Mouse (Mus musculus) spleen, adult 2 months (tissue): Measurements from ENCODE around the gene Adam17. TPM values are rescaled to one million over a fixed set of nuclear protein-coding genes. Genes with fewer than 3 reads are reported as not detected.
"Not testable (repeated sequence)": the region's sequence is repeated elsewhere in the genome, so short reads cannot be mapped to it uniquely, and the experiment has no call there.

Source experiments
- DNase-seq, 2 experiments: peaks; one replicate each; pipeline versions ENCODE4 v3.0.0 to v3.0.0-alpha.2; 2012 to 2021; ENCODE audit warnings: low spot score in 2 of 2, low read depth in 1 of 2
- H3K27ac ChIP-seq: fragments of 200-500 bp; 2 replicates; pipeline ENCODE4 v1.5.1; 2012; ENCODE audit warnings: low read length, inconsistent platforms; ENCODE audit not compliant: insufficient read depth
- H3K27me3 ChIP-seq: fragments of 200-500 bp; 2 replicates; pipeline ENCODE4 v1.6.1; 2012; ENCODE audit warnings: mild to moderate bottlenecking, moderate library complexity, low read length, inconsistent platforms; ENCODE audit not compliant: control insufficient read depth, insufficient read depth
- H3K36me3 ChIP-seq: fragments of 200-500 bp; 2 replicates; pipeline ENCODE4 v1.6.1; 2012; ENCODE audit warnings: mild to moderate bottlenecking, low read length, inconsistent platforms; ENCODE audit not compliant: control insufficient read depth, insufficient read depth
- H3K4me1 ChIP-seq: fragments of 200-500 bp; 2 replicates; pipeline ENCODE4 v1.6.1; 2011; ENCODE audit warnings: inconsistent platforms; ENCODE audit not compliant: control insufficient read depth, insufficient read depth, insufficient read length
- H3K4me3 ChIP-seq: fragments of 200-500 bp; 2 replicates; pipeline ENCODE4 v1.5.1; 2011; ENCODE audit warnings: mild to moderate bottlenecking, inconsistent platforms; ENCODE audit not compliant: insufficient read depth, insufficient read length; ENCODE audit errors: extremely low read depth
- CTCF ChIP-seq: fragments of 200-500 bp; IDR thresholded peaks from 2 replicates; pipeline ENCODE4 v1.5.1; 2011; ENCODE audit warnings: mild to moderate bottlenecking, inconsistent platforms; ENCODE audit not compliant: insufficient read depth, insufficient read length, insufficient replicate concordance; ENCODE audit errors: extremely low read depth
- POLR2A ChIP-seq: fragments of 200-500 bp; IDR thresholded peaks from 2 replicates; pipeline ENCODE4 v1.6.1; 2011; ENCODE audit warnings: low read depth, low read length, inconsistent platforms
- WGBS: fragments of 180-500 bp; shearing (Covaris S2); methylation state at CpG from one replicate; pipeline ENCODE4 v1.1.7; 2018; 5-methylcytosine and 5-hydroxymethylcytosine counted together
- polyA plus RNA-seq: library from polyadenylated mRNA; depleted of rRNA; stranded (reverse); fragments of >200 nt; gene quantifications from 2 replicates; pipeline ENCODE4 v1.2.3, GENCODE M21; 2012

The Adam17 gene
- polyA plus RNA-seq, 1 experiment, result 20.3 TPM

- 62% methylated on average over 3 of the region's 3 CpGs for WGBS
Observed at GRCm38 (mm10) chr12:21409651-21410050, 36.2 kb upstream of the Adam17 start.

DNA sequence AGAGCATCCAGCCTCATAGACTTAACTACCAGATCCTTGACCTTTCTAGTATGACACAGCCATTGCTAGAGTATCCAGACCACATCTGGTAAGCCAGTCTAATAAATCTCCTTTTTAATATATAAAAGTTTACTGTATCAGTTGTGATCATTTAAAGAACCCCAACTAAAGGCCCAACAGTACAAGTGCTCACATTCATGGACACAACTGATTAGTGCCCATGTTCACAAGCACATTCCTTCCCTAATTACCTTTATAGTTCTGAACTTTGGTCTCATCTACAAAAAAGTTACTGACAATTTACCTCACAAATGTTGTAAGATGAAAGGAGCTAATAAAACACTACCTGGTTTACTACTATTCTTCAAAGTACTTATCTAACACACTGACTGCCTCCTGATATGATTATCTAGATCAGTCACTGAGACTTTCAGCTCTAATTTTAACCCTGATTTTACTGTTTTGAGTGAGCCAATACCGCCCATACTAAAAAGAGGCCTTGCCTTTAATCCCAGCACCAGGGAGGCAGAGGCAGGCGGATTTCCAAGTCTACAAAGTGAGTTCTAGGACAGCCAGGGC, 35.4 kb upstream of the Adam17 start:
- Histone ChIP-seq H3K27ac (no peak overlapping the region), H3K4me3 (no peak overlapping the region), H3K27me3 (no peaks in the 10 kb centered on the region), H3K36me3 (peaks cover 13% of the 10 kb centered on the region), H3K4me1 (no peaks in the 10 kb centered on the region)
- WGBS, result 99% methylated on average over 2 of the region's 2 CpGs
- DNase-seq, result no peak
- no peak for TF ChIP-seq CTCF
- no peak for TF ChIP-seq POLR2A

More at GRCm38 (mm10) chr12:21409651-21410050, 36.2 kb upstream of the Adam17 start:
- no peaks in the 10 kb centered on the region for H3K27me3 ChIP-seq
- H3K27ac ChIP-seq, result no peak overlapping the region
- peaks cover 13% of the 10 kb centered on the region for H3K36me3 ChIP-seq
- DNase-seq, result no peak
- no peak for TF ChIP-seq CTCF
- no peak for TF ChIP-seq POLR2A
- H3K4me3 ChIP-seq, result no peak overlapping the region
- H3K4me1 ChIP-seq, result no peaks in the 10 kb centered on the region

DNA sequence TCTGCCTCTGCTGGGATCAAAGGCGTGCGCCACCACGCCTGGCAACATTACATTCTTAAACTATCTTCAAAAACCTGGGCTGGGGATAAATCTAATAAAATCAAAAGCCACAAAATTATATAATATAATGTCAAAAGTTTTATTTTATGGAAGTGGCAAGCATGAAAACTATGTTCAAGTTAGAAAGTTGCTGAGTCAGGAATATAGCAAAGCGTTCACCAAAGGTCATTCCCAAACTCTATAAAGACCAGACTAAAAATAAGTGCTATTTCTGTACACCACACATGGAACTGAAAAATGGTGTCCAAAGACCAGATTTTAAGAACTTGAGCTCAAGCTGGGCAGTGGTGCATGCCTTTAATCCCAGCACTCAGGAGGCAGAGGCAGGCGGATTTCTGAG, 29.3 kb upstream of the Adam17 start:
- Histone ChIP-seq H3K27ac (no peak overlapping the region), H3K4me1 (no peaks in the 10 kb centered on the region), H3K27me3 (no peaks in the 10 kb centered on the region), H3K4me3 (no peak overlapping the region), H3K36me3 (peaks cover 3% of the 10 kb centered on the region)
- 97% methylated on average over 5 of the region's 5 CpGs for WGBS
- DNase-seq, result no peak
- TF ChIP-seq POLR2A, result no peak
- TF ChIP-seq CTCF, result no peak

DNA sequence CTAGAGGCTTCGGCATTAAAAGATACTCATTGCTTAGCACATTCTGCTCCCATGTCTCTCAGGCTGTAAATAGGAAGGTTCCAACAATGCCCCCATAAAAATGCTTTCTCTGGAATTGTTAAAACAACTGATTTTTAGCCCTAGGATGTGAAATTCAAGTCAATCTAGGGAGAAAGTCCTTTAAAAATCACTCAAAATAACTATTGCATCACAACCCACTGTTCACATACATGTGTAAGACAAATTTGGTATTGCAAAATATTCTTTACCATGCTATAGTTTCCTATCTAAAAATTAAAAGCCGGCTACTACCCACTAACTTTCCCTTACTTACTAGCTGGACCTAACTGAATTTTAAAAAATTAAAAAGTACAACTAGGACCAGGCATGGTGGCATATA, 12.8 kb upstream of the Adam17 start:
- TF ChIP-seq POLR2A (no peak), CTCF (no peak)
- WGBS, result 92% methylated on average over 2 of the region's 2 CpGs
- Histone ChIP-seq H3K27ac (no peak overlapping the region), H3K4me3 (no peak overlapping the region), H3K4me1 (no peaks in the 10 kb centered on the region), H3K27me3 (no peaks in the 10 kb centered on the region), H3K36me3 (peaks cover 12% of the 10 kb centered on the region; the same call in 1 of the 2 replicates)
- DNase-seq, result no peak

DNA sequence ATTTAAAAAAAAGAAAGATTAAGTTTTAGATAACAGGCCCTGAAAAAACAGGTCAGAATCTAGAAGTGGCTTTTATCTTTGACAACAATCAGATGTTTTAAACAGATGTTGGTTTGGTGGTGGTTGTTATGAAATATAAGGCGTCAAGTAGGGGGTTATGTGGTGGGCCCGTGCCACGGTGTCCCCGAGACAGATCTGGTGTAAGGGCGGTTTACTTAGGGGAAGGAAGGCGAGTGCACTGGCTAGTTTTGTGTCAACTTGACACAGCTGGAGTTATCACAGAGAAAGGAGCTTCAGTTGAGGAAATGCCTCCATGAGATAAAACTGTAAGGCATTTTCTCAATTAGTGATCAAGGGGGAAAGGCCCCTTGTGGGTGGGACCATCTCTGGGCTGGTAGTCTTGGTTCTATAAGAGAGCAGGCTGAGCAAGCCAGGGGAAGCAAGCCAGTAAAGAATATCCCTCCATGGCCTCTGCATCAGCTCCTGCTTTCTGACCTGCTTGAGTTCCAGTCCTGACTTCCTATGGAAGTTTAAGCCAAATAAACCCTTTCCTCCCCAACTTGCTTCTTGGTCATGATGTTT, 5.4 kb upstream of the Adam17 start:
- not testable (repeated sequence) for H3K27ac ChIP-seq, H3K4me1 ChIP-seq, H3K27me3 ChIP-seq, H3K4me3 ChIP-seq, H3K36me3 ChIP-seq, DNase-seq
- WGBS, result 31% methylated on average over 6 of the region's 6 CpGs

GRCm38 (mm10) chr12:21375376-21376157, 2.1 kb upstream of the Adam17 start:
- Histone ChIP-seq H3K27ac (no peak overlapping the region), H3K4me1 (no peaks in the 10 kb centered on the region; the same call in 1 of the 2 replicates), H3K36me3 (no peaks in the 10 kb centered on the region), H3K4me3 (no peak overlapping the region), H3K27me3 (no peaks in the 10 kb centered on the region)
- 85% methylated on average over 3 of the region's 3 CpGs for WGBS
- no peak for TF ChIP-seq POLR2A
- no peak for TF ChIP-seq CTCF
- no peak for DNase-seq
